Mouse (Mus musculus): ENCODE measurements at regions not wholly inside any gene's neighbourhood (a gene's known extent, or its start where the extent isn't known, plus 50 kb on each side); places are given as distances from the start of the nearest gene placed in this dataset.

DNA sequence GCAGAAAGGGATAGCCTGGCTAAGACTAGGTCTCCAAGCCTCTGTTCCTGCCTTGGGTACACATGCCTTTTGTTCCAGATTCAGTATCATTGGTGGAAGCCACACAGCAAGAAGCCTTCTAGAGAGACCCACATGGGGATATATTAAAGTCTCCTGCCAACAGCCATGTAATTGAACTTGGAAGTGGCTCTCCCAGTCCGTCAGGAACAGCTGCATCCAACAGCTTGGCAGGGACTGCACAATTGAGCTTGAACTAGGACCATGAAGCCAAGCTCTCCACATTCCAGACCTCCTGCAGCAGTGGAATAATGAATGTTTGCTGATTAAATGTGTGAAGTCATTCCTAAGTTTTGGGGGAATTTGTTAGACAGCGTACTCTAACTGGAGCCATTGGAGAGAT is 94.5 kb downstream of the Gpr139 start:
- no peak for ATAC-seq (replicated peaks)
- 63% methylated on average over 2 of the region's 2 CpGs for WGBS

DNA sequence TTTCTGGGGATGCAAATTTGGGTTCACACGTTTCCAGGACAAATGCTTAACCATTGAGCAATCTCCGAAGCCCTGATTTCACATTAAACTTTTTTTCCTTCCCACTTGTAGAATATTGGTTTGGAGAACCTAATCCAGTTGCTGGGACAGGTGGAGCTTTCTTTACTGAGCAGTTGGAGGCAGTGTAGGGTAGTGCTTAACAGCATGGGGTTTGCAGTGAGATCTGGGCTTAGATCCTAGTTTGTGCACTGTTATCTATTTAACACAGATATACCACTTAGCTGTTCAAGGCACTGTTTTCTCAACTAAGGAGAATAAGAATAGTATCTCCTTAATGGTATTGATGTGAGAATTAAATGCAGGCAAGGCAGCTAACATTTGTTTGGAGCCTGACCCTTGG is 93.5 kb upstream of the Gprc5b start:
- no peaks in the 10 kb centered on the region for H3K36me3 ChIP-seq (replicated peaks)
- H3K27me3 ChIP-seq (replicated peaks): no peaks in the 10 kb centered on the region
- ATAC-seq (replicated peaks): no peak
- no peak overlapping the region for H3K4me2 ChIP-seq
- H3K27ac ChIP-seq: no peak overlapping the region
- WGBS: 68% methylated on average over 2 of the region's 2 CpGs
- H3K9ac ChIP-seq: no peak overlapping the region
- H3K9me3 ChIP-seq: no peaks in the 10 kb centered on the region
- H3K4me1 ChIP-seq: peaks cover 9% of the 10 kb centered on the region; the same call in 1 of the 2 replicates
- no peak overlapping the region for H3K4me3 ChIP-seq

More for the DNA sequence above, 94.5 kb downstream of the Gpr139 start:
- no peak overlapping the region for H3K4me3 ChIP-seq
- no peak overlapping the region for H3K9ac ChIP-seq
- peaks cover 9% of the 10 kb centered on the region; the same call in 1 of the 2 replicates for H3K4me1 ChIP-seq
- H3K9me3 ChIP-seq: no peaks in the 10 kb centered on the region
- H3K36me3 ChIP-seq (replicated peaks): no peaks in the 10 kb centered on the region
- no peak overlapping the region for H3K4me2 ChIP-seq
- H3K27ac ChIP-seq: no peak overlapping the region
- H3K27me3 ChIP-seq (replicated peaks): no peaks in the 10 kb centered on the region

DNA sequence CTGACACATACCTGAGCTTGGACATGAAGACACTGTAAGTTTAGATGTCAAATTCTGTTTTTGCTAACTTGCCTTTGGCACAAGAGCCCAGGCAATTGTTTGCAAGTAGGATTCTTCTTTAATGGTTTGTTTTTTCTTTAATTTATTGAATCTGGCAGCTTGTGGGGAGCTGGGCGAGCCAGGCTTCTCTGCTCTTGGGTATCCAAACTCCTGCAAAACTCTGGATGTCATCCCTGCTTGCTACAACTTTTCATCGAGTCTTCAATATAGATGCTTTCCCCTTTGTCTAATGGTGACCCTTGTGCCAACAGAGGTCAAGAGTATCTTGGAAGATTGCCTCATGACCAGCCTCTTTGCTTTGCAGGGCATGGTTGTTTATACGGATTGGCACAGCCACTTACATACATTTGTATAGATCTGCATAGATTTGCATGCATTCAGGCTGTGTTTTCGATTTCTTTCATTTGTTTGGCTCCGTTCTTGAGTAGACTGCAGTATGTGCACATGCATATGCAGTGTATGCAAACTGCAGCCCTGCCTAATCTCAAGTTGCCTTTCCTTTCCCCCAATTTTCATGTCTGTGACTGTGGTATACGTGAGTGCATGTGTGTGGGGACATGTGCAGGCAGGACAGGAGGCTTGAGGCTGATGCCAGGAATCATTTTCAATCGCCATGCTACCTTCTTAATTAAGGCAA is 92.9 kb upstream of the Gprc5b start:
- H3K4me2 ChIP-seq: no peak overlapping the region
- H3K4me1 ChIP-seq: peaks cover 9% of the 10 kb centered on the region; the same call in 1 of the 2 replicates
- H3K36me3 ChIP-seq (replicated peaks): no peaks in the 10 kb centered on the region
- no peaks in the 10 kb centered on the region for H3K9me3 ChIP-seq
- no peak overlapping the region for H3K27ac ChIP-seq
- H3K9ac ChIP-seq: no peak overlapping the region
- WGBS: 41% methylated on average over 7 of the region's 7 CpGs
- ATAC-seq (replicated peaks): peak; percentile 56; the same call in 1 of the 2 replicates
- no peak overlapping the region for H3K4me3 ChIP-seq
- no peaks in the 10 kb centered on the region for H3K27me3 ChIP-seq (replicated peaks)

DNA sequence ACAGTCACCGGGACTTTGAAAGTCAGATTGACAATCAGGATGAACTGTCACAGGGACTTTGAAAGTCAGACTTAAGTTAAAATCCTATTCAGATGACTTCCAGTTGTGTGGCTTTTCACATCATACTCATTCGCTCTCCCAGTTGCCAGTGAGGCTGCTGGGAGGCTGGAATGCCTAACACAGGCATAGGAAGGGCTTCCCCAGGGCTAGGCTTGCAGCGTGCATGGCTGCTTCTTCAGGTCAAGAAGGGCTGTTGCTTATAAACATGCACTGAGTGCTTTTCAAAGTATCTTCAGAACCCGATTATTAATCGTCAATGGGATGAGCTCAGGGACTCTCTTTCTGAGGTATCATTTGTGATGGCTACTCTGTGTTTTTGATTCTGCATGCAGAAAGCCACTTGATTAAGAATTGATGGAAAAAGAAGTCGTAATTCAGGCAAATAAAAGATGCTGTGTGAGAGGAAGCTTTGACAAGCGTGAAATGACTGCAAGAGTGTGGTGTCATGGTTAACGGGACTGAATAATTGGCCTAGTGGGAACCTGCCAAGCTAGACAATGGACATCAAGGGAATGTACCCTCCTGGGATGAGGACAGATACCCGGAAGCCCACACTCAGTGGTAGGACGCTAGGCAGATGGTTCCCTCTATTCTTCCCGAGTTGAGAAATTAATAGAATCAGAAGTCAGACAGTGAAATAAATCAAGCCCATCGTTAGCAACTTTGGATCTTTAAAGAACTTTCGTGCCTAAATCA is 90.9 kb upstream of the Gprc5b start:
- Histone ChIP-seq H3K4me3 (no peak overlapping the region), H3K27ac (no peak overlapping the region), H3K9ac (no peak overlapping the region), H3K4me2 (no peak overlapping the region), H3K4me1 (peaks cover 9% of the 10 kb centered on the region; the same call in 1 of the 2 replicates), H3K27me3 (replicated peaks) (no peaks in the 10 kb centered on the region), H3K9me3 (no peaks in the 10 kb centered on the region), H3K36me3 (replicated peaks) (no peaks in the 10 kb centered on the region)
- no peak for ATAC-seq (replicated peaks)
- 28% methylated on average over 13 of the region's 13 CpGs for WGBS

DNA sequence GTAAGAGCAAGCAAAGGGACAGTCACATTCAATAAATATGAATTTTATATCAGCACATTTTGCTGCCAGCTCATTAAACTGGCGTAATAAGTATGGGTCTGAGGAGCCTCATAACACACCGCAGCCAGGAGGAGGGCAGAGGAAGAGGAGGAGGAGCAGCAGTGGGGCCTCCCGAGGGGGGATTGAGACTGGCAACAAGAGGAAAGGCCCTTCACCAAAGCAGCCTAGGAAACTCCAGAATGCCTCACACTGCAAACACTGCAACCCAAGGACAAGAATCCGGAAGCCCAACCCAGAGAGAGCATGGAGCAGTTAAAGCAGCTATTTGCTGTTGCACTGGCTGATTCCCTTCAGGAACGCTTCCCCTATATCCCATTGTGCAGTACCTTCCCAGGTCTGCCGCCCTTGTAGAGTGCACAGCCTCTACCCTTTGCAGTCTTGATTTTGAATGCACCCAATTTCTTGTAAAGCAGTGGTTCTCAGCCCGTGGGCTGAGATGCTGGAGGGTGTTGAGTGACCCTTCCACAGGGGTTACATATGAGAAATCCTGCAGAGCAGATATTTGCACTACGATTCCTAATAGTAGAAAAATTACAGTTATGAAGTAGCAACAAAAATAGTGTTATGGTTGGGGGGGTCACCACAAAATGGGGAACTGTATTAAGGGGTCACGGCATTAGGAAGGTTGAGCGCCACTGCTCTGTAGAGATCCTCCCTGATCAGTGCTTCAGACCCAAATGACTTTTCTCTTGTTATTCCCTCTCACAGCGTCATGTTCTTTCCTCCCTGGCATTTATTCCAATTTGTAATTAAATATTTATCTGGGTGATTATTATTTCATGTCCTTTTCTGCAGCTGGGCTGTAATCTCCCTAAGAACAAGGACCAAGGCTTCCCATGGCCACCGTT is 82.0 kb upstream of the Gprc5b start:
- H3K4me1 ChIP-seq: peaks cover 10% of the 10 kb centered on the region; the same call in 1 of the 2 replicates
- H3K4me2 ChIP-seq: peak overlapping the region; percentile 23
- WGBS: 38% methylated on average over 12 of the region's 12 CpGs
- no peaks in the 10 kb centered on the region for H3K36me3 ChIP-seq (replicated peaks)
- H3K4me3 ChIP-seq: no peak overlapping the region
- no peaks in the 10 kb centered on the region for H3K27me3 ChIP-seq (replicated peaks)
- H3K9ac ChIP-seq: no peak overlapping the region
- no peaks in the 10 kb centered on the region for H3K9me3 ChIP-seq
- peak overlapping the region; percentile 71 for H3K27ac ChIP-seq
- ATAC-seq (replicated peaks): peak; percentile 92

DNA sequence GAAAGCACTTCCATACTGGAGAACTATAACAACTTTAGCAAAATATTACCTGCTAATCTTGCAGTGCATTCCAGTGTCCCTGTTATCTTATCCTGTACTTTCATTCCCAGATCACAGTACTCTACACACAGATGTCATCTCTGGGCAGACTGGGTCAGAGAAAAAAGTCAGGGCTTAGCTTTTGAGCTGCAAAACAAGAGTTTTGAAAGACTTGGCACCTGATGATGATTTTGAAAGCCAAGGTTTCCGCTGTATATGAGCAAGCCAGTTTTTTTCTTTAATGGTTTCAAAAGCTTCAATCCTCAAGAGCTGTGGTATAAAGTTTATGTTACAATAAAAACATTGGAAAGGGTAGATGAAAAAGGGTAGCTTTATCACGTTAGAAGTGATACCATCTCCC is 71.0 kb upstream of the Gprc5b start:
- Histone ChIP-seq H3K4me1 (no peaks in the 10 kb centered on the region), H3K27me3 (replicated peaks) (no peaks in the 10 kb centered on the region), H3K4me2 (no peak overlapping the region), H3K9me3 (no peaks in the 10 kb centered on the region), H3K9ac (no peak overlapping the region), H3K36me3 (replicated peaks) (no peaks in the 10 kb centered on the region), H3K27ac (no peak overlapping the region), H3K4me3 (no peak overlapping the region)
- no peak for ATAC-seq (replicated peaks)
- WGBS: 79% methylated on average over 2 of the region's 2 CpGs

Measured in midbrain, embryonic 15.5 days (tissue).